Mouse (Mus musculus) lung, embryonic 16.5 days (tissue): ENCODE measurements around the gene Tulp2. TPM values are rescaled to one million over a fixed set of nuclear protein-coding genes. Genes with fewer than 3 reads are reported as not detected.

Experiments
- ATAC-seq: fragments of 200-750 bp; cut with Nextera tagmentation; 2 replicates; pipeline ENCODE4 v1.8.0; 2017; ENCODE audit warnings: low read depth, mild to moderate bottlenecking, moderate library complexity
- H3K27ac ChIP-seq: fragments of 300-500 bp; sonication (generic); 2 replicates; pipeline ENCODE4 v1.5.1; 2014; ENCODE audit warnings: mild to moderate bottlenecking, control low read depth, low read length
- H3K27me3 ChIP-seq: fragments of 300-500 bp; sonication (generic); 2 replicates; pipeline ENCODE4 v1.6.1; 2014; ENCODE audit warnings: low read depth, low read length, mixed read lengths; ENCODE audit not compliant: control insufficient read depth, insufficient read depth
- H3K36me3 ChIP-seq: fragments of 300-500 bp; sonication (generic); 2 replicates; pipeline ENCODE4 v1.6.1; 2014; ENCODE audit warnings: low read length; ENCODE audit not compliant: control insufficient read depth, insufficient read depth
- H3K4me1 ChIP-seq: fragments of 300-500 bp; sonication (generic); replicated peaks from 2 replicates; pipeline ENCODE4 v1.6.1; 2014; ENCODE audit warnings: low read length, mixed read lengths; ENCODE audit not compliant: control insufficient read depth, insufficient read depth
- H3K4me2 ChIP-seq: fragments of 300-500 bp; sonication (generic); 2 replicates; pipeline ENCODE4 v1.6.1; 2014; ENCODE audit warnings: low read depth, low read length, control low read depth
- H3K4me3 ChIP-seq: fragments of 300-500 bp; sonication (generic); 2 replicates; pipeline ENCODE4 v1.5.1; 2014; ENCODE audit warnings: mild to moderate bottlenecking, low read length, control low read depth
- H3K9ac ChIP-seq: fragments of 300-500 bp; sonication (generic); 2 replicates; pipeline ENCODE4 v1.6.1; 2014; ENCODE audit warnings: low read length, control low read depth
- H3K9me3 ChIP-seq: fragments of 300-500 bp; sonication (generic); 2 replicates; pipeline ENCODE4 v1.6.1; 2016; ENCODE audit warnings: low read length; ENCODE audit not compliant: control insufficient read depth
- WGBS: fragments of 180-500 bp; shearing (Covaris S2); extraction: QIAGEN DNeasy Blood & Tissue Kit; methylation state at CpG from one replicate; pipeline ENCODE4 v1.1.7; 2014; 5-methylcytosine and 5-hydroxymethylcytosine counted together
- polyA plus RNA-seq: library from polyadenylated mRNA; unstranded; fragments of >200 nt; fragmentation: Nextera tagmentation; extraction: Ambion mirVana; gene quantifications from 2 replicates; pipeline ENCODE4 v1.2.1, GENCODE M21; 2015

Gene Tulp2
- polyA plus RNA-seq, 1 experiment from 2014 or later, result 0.39 TPM

- no peaks in the 10 kb centered on the region; the same call in 1 of the 2 replicates for H3K4me1 ChIP-seq
- no peak overlapping the region for H3K9ac ChIP-seq
- H3K4me3 ChIP-seq, result no peak overlapping the region
- H3K9me3 ChIP-seq, result no peaks in the 10 kb centered on the region
- H3K4me2 ChIP-seq, result no peak overlapping the region
- no peaks in the 10 kb centered on the region for H3K27me3 ChIP-seq
- H3K36me3 ChIP-seq, result peaks cover 39% of the 10 kb centered on the region
- H3K27ac ChIP-seq, result no peak overlapping the region
- no peak for ATAC-seq
Observed at GRCm38 (mm10) chr7:45446589-45446988, 35.1 kb upstream of the Tulp2 start.

GRCm38 (mm10) chr7:45447325-45447990, 34.2 kb upstream of the Tulp2 start:
- Histone ChIP-seq H3K4me2 (no peak overlapping the region), H3K27me3 (no peaks in the 10 kb centered on the region), H3K27ac (no peak overlapping the region), H3K4me3 (no peak overlapping the region), H3K4me1 (no peaks in the 10 kb centered on the region; the same call in 1 of the 2 replicates), H3K9ac (no peak overlapping the region), H3K9me3 (no peaks in the 10 kb centered on the region), H3K36me3 (peaks cover 44% of the 10 kb centered on the region)
- 30% methylated on average over 11 of the region's 11 CpGs for WGBS
- ATAC-seq, result peak; percentile 41; the same call in 1 of the 2 replicates

GRCm38 (mm10) chr7:45449974-45450373, 31.7 kb upstream of the Tulp2 start:
- WGBS, result 83% methylated on average over 1 of the region's 1 CpGs
- Histone ChIP-seq H3K9me3 (no peaks in the 10 kb centered on the region), H3K27me3 (no peaks in the 10 kb centered on the region), H3K9ac (no peak overlapping the region), H3K4me1 (no peaks in the 10 kb centered on the region; the same call in 1 of the 2 replicates), H3K36me3 (peaks cover 40% of the 10 kb centered on the region), H3K4me3 (no peak overlapping the region), H3K27ac (no peak overlapping the region), H3K4me2 (no peak overlapping the region)
- no peak for ATAC-seq

GRCm38 (mm10) chr7:45451344-45451982, 30.2 kb upstream of the Tulp2 start:
- WGBS, result 53% methylated on average over 23 of the region's 23 CpGs
- H3K4me1 ChIP-seq, result peaks cover under 1% of the 10 kb centered on the region; the same call in 1 of the 2 replicates
- no peaks in the 10 kb centered on the region for H3K9me3 ChIP-seq
- no peak overlapping the region for H3K27ac ChIP-seq
- peak; percentile 77 for ATAC-seq
- no peaks in the 10 kb centered on the region for H3K27me3 ChIP-seq
- H3K4me2 ChIP-seq, result no peak overlapping the region
- no peak overlapping the region for H3K9ac ChIP-seq
- H3K36me3 ChIP-seq, result peaks cover 38% of the 10 kb centered on the region
- no peak overlapping the region for H3K4me3 ChIP-seq

- Histone ChIP-seq H3K27ac (no peak overlapping the region), H3K9ac (no peak overlapping the region), H3K27me3 (no peaks in the 10 kb centered on the region), H3K4me1 (peaks cover 20% of the 10 kb centered on the region), H3K36me3 (peaks cover 39% of the 10 kb centered on the region), H3K9me3 (no peaks in the 10 kb centered on the region), H3K4me3 (no peak overlapping the region), H3K4me2 (no peak overlapping the region)
- WGBS, result 85% methylated on average over 15 of the region's 15 CpGs
- no peak for ATAC-seq
Observed at GRCm38 (mm10) chr7:45454971-45455370, 26.7 kb upstream of the Tulp2 start.

- WGBS, result 69% methylated on average over 13 of the region's 13 CpGs
- Histone ChIP-seq H3K36me3 (peaks cover 37% of the 10 kb centered on the region), H3K27ac (no peak overlapping the region)
Observed at GRCm38 (mm10) chr7:45455932-45456696, 25.6 kb upstream of the Tulp2 start.

GRCm38 (mm10) chr7:45456721-45457203, 24.9 kb upstream of the Tulp2 start:
- H3K36me3 ChIP-seq, result peaks cover 38% of the 10 kb centered on the region
- peak overlapping the region; percentile 40 for H3K9ac ChIP-seq
- H3K27ac ChIP-seq, result peak overlapping the region; percentile 33
- H3K4me2 ChIP-seq, result peak overlapping the region; percentile 71; the same call in 1 of the 2 replicates
- no peaks in the 10 kb centered on the region for H3K9me3 ChIP-seq
- WGBS, result 28% methylated on average over 9 of the region's 9 CpGs
- no peak for ATAC-seq
- H3K4me1 ChIP-seq, result peaks cover 33% of the 10 kb centered on the region
- H3K27me3 ChIP-seq, result no peaks in the 10 kb centered on the region
- peak overlapping the region; percentile 68; the same call in 1 of the 2 replicates for H3K4me3 ChIP-seq

More at GRCm38 (mm10) chr7:45455932-45456696, 25.6 kb upstream of the Tulp2 start:
- Histone ChIP-seq H3K9ac (no peak overlapping the region), H3K27me3 (no peaks in the 10 kb centered on the region), H3K4me2 (no peak overlapping the region), H3K9me3 (no peaks in the 10 kb centered on the region), H3K4me3 (no peak overlapping the region), H3K4me1 (peaks cover 32% of the 10 kb centered on the region)
- ATAC-seq, result no peak

- Histone ChIP-seq H3K4me3 (peak overlapping the region; percentile 68), H3K4me2 (peak overlapping the region; percentile 71), H3K9ac (peak overlapping the region; percentile 79), H3K27me3 (no peaks in the 10 kb centered on the region), H3K36me3 (peaks cover 36% of the 10 kb centered on the region), H3K4me1 (peaks cover 33% of the 10 kb centered on the region), H3K27ac (peak overlapping the region; percentile 33), H3K9me3 (no peaks in the 10 kb centered on the region)
- no peak for ATAC-seq
- WGBS, result 39% methylated on average over 9 of the region's 10 CpGs
Observed at GRCm38 (mm10) chr7:45457204-45458060, 24.2 kb upstream of the Tulp2 start.
